Mouse (Mus musculus) CH12.LX (cell line): Measurements from ENCODE around the gene Gm20388. TPM values are rescaled to one million over a fixed set of nuclear protein-coding genes. Genes with fewer than 3 reads are reported as not detected.

Experiments used
- DNase-seq: peaks from one replicate; pipeline ENCODE4 v3.0.0-alpha.2; 2013; ENCODE audit errors: extremely low read depth
- H3K27ac ChIP-seq: 2 replicates; pipeline ENCODE4 v1.5.1; 2012; ENCODE audit warnings: low read depth, mild to moderate bottlenecking, control low read depth, moderate library complexity; ENCODE audit not compliant: insufficient read depth
- H3K27me3 ChIP-seq: replicated peaks from 2 replicates; pipeline ENCODE3; 2012; ENCODE audit warnings: inconsistent platforms
- H3K36me3 ChIP-seq, 2 experiments: replicated peaks in 1 of 2; 2 replicates each; pipeline versions ENCODE3 to v1.6.1; 2012; ENCODE audit warnings: inconsistent platforms in 1 of 2, low read length in 1 of 2, mild to moderate bottlenecking in 1 of 2, mixed read lengths in 1 of 2, moderate library complexity in 1 of 2; ENCODE audit not compliant: control insufficient read depth in 1 of 2, insufficient read depth in 1 of 2
- H3K4me1 ChIP-seq, 2 experiments: 2 replicates each; pipeline ENCODE4 v1.6.1; 2012; ENCODE audit warnings: inconsistent platforms in 1 of 2, moderate library complexity in 1 of 2; ENCODE audit not compliant: insufficient read depth in 2 of 2, control insufficient read depth in 1 of 2
- H3K4me2 ChIP-seq: 2 replicates; pipeline ENCODE4 v1.6.1; 2012; ENCODE audit warnings: low read depth, mild to moderate bottlenecking, control low read depth; ENCODE audit not compliant: poor library complexity, insufficient read depth, severe bottlenecking
- H3K4me3 ChIP-seq, 3 experiments: fragments of 150-350 bp in 1 of 3; sonication (generic) in 1 of 3; replicated peaks in 1 of 3; 2 replicates each; pipeline versions ENCODE3 to v1.5.1; 2011 to 2012; ENCODE audit warnings: low read depth in 2 of 3, low read length in 2 of 3, mild to moderate bottlenecking in 2 of 3, moderate library complexity in 2 of 3, control low read depth in 1 of 3, improper control_type of control experiment in 1 of 3, inconsistent platforms in 1 of 3, mixed read lengths in 1 of 3; ENCODE audit not compliant: poor library complexity in 1 of 3
- H3K79me2 ChIP-seq: replicated peaks from 2 replicates; pipeline ENCODE4 v1.6.1; 2012; ENCODE audit warnings: mild to moderate bottlenecking, moderate library complexity; ENCODE audit not compliant: control insufficient read depth, poor library complexity, insufficient read depth, severe bottlenecking; ENCODE audit errors: extremely low read depth
- H3K9ac ChIP-seq: 2 replicates; pipeline ENCODE4 v1.6.1; 2012; ENCODE audit warnings: low read depth, mild to moderate bottlenecking, control low read depth, moderate library complexity; ENCODE audit not compliant: insufficient read depth
- H3K9me3 ChIP-seq: replicated peaks from 2 replicates; pipeline ENCODE3; 2012; ENCODE audit warnings: low read length, inconsistent platforms, mixed read lengths
- CHD1 ChIP-seq: IDR thresholded peaks from 2 replicates; pipeline ENCODE4 v1.6.1; 2012; ENCODE audit warnings: low read depth, low read length, improper control_type of control experiment, inconsistent platforms
- CTCF ChIP-seq, 2 experiments: IDR thresholded peaks in 1 of 2; conservative IDR thresholded peaks in 1 of 2; 2 replicates each; pipeline ENCODE4 v1.5.1; 2011 to 2012; ENCODE audit warnings: low read depth in 2 of 2, low read length in 2 of 2, improper control_type of control experiment in 1 of 2, inconsistent platforms in 1 of 2, mild to moderate bottlenecking in 1 of 2, moderate library complexity in 1 of 2
- E2F4 ChIP-seq: IDR thresholded peaks from 2 replicates; pipeline ENCODE4 v1.6.1; 2011; ENCODE audit warnings: low read depth, low read length, improper control_type of control experiment; ENCODE audit not compliant: insufficient replicate concordance
- ETS1 ChIP-seq: conservative IDR thresholded peaks from 2 replicates; pipeline ENCODE4 v1.6.1; 2012; ENCODE audit warnings: low read depth, mild to moderate bottlenecking, inconsistent platforms, low read length, improper control_type of control experiment, moderate library complexity
- GABPA ChIP-seq: IDR thresholded peaks from 2 replicates; pipeline ENCODE4 v1.6.1; 2012; ENCODE audit warnings: low read depth, low read length, improper control_type of control experiment, inconsistent platforms; ENCODE audit not compliant: insufficient replicate concordance
- IRF4 ChIP-seq: IDR thresholded peaks from 2 replicates; pipeline ENCODE4 v1.6.1; 2014; ENCODE audit warnings: low read depth, mild to moderate bottlenecking, inconsistent platforms, low read length, improper control_type of control experiment
- JUN ChIP-seq: IDR thresholded peaks from 2 replicates; pipeline ENCODE4 v1.6.1; 2011; ENCODE audit warnings: low read depth, mild to moderate bottlenecking, low read length, improper control_type of control experiment, moderate library complexity; ENCODE audit not compliant: insufficient read depth
- NELFE ChIP-seq: IDR thresholded peaks from 2 replicates; pipeline ENCODE4 v1.6.1; 2011; ENCODE audit warnings: low read depth, low read length, improper control_type of control experiment
- POLR2AphosphoS2 ChIP-seq: IDR thresholded peaks from 2 replicates; pipeline ENCODE4 v1.6.1; 2011; ENCODE audit warnings: low read depth, low read length, improper control_type of control experiment
- RAD21 ChIP-seq: IDR thresholded peaks from 2 replicates; pipeline ENCODE4 v1.6.1; 2011; ENCODE audit warnings: low read depth, mild to moderate bottlenecking, low read length, improper control_type of control experiment, moderate library complexity
- SMC3 ChIP-seq: IDR thresholded peaks from 2 replicates; pipeline ENCODE4 v1.6.1; 2011; ENCODE audit warnings: low read depth, low read length, improper control_type of control experiment
- USF1 ChIP-seq: IDR thresholded peaks from 2 replicates; pipeline ENCODE4 v1.6.1; 2014; ENCODE audit warnings: low read depth, mild to moderate bottlenecking, inconsistent platforms, low read length, improper control_type of control experiment
- USF2 ChIP-seq: conservative IDR thresholded peaks from 2 replicates; pipeline ENCODE4 v1.6.1; 2011; ENCODE audit warnings: low read depth, low read length, improper control_type of control experiment
- ZC3H11A ChIP-seq: IDR thresholded peaks from 2 replicates; pipeline ENCODE4 v1.6.1; 2012; ENCODE audit warnings: low read depth, mild to moderate bottlenecking, inconsistent platforms, low read length, improper control_type of control experiment
- ZMIZ1 ChIP-seq: IDR thresholded peaks from 2 replicates; pipeline ENCODE4 v1.6.1; 2012; ENCODE audit warnings: low read depth, mild to moderate bottlenecking, inconsistent platforms, low read length, improper control_type of control experiment
- dilution Hi-C: fragments of 300-500 bp; cut with MboI; formaldehyde crosslinking; loops from 2 replicates; pipeline ENCODE4 v1.14.3; 2020; ENCODE audit warnings: low sequenced_read_pairs; ENCODE audit not compliant: extremely low pct_unique_long_range_greater_than_20kb, extremely low pct_ligation_motif_present
- in situ Hi-C: fragments of 300-500 bp; cut with MboI; formaldehyde crosslinking; loops from 3 replicates; pipeline ENCODE4 v1.14.3; 2019; ENCODE audit warnings: low sequenced_read_pairs, low pct_ligation_motif_present, low pct_unique_long_range_greater_than_20kb, mixed read lengths
- polyA plus RNA-seq: library from polyadenylated mRNA; unstranded; fragments of >175 nt; gene quantifications from 2 replicates; pipeline ENCODE4 v1.2.1, GENCODE M21; 2012; ENCODE audit warnings: low read depth; ENCODE audit not compliant: insufficient read length
- total RNA-seq, 2 experiments: library from RNA; depleted of rRNA; stranded (reverse); fragments of 300-350 nt in 1 of 2; fragments of >200 nt in 1 of 2; gene quantifications; 2 replicates each; pipeline ENCODE4 v1.2.3; 2012 to 2014

Gene Gm20388
- total and polyA plus RNA-seq, 3 experiments, result 14.8 to 26.3 (median 22.2) TPM

DNA sequence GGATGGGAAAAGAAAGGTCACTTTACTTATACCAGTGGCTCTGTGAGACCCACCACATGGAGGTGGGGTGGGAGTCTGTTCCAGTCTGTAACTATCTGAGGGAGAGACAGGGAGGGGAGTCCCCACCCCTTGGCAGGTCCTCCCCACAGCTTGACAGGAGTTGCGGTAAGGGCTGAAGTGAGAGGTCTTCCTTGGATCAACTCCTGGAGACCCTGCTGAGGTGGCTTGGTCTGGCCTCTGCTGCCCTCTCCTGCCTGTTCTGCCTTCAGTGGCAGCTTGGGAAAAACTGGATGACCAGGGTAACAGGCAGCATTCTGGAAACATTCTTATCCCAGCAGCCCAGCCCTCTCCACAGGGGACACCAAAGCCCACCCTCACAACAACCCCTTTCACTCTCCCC is 1180.1 kb downstream of the Gm20388 start:
- dilution Hi-C loops, result no loop called here
- in situ Hi-C loops, result loop anchor here (5.0 kb wide), 2 partner anchors 263 to 413 kb away; no protein-coding TSS in a partner anchor
- peaks cover 63% of the 10 kb centered on the region for H3K27me3 ChIP-seq

GRCm38 (mm10) chr8:121092141-121092540 is 1181.5 kb downstream of the Gm20388 start:
- Histone ChIP-seq H3K27ac (no peak overlapping the region), H3K9ac (no peak overlapping the region), H3K36me3 (peaks cover 5 to 17% of the 10 kb centered on the region in 2 experiments), H3K9me3 (no peaks in the 10 kb centered on the region), H3K27me3 (peaks cover 50% of the 10 kb centered on the region), H3K79me2 (no peaks in the 10 kb centered on the region), H3K4me3 (no peak overlapping the region), H3K4me1 (no peaks in the 10 kb centered on the region), H3K4me2 (no peak overlapping the region)
- no peak for DNase-seq
- TF ChIP-seq E2F4 (no peak), USF2 (no peak), CHD1 (no peak), JUN (no peak), ETS1 (no peak), USF1 (no peak)
- dilution Hi-C loops (no loop called here), in situ Hi-C loops (loop anchor here (5.0 kb wide), 2 partner anchors 265 to 415 kb away; no protein-coding TSS in a partner anchor)

More for the DNA sequence above, 1180.1 kb downstream of the Gm20388 start:
- Histone ChIP-seq H3K4me1 (no peaks in the 10 kb centered on the region), H3K4me3 (no peak overlapping the region), H3K36me3 (peaks cover 0 to 4% of the 10 kb centered on the region in 2 experiments), H3K9ac (no peak overlapping the region), H3K4me2 (no peak overlapping the region), H3K9me3 (no peaks in the 10 kb centered on the region), H3K79me2 (no peaks in the 10 kb centered on the region), H3K27ac (no peak overlapping the region)
- no peak for DNase-seq
- TF ChIP-seq CTCF (conservative IDR thresholded peaks at IDR 0.05 in 1 of 2, IDR thresholded peaks at IDR 0.05 in 1 of 2; ENCODE audit: low read depth in 2 of 2, low read length in 2 of 2) (peak in 1 of 2 experiments; percentile 27; a peak in 2 of 4 replicates), RAD21 (peak; percentile 28), ZMIZ1 (no peak), SMC3 (peak; percentile 9; the same call in 1 of the 2 replicates)

- peak; percentile 35; the same call in 1 of the 2 replicates for TF ChIP-seq ZC3H11A
- TF ChIP-seq IRF4, result peak; percentile 39; the same call in 1 of the 2 replicates
- no peak for TF ChIP-seq POLR2AphosphoS2
- peak; percentile 75 to 94 for TF ChIP-seq CTCF (conservative IDR thresholded peaks at IDR 0.05 in 1 of 2, IDR thresholded peaks at IDR 0.05 in 1 of 2; ENCODE audit: low read depth in 2 of 2, low read length in 2 of 2)
- TF ChIP-seq NELFE, result peak; percentile 24; the same call in 1 of the 2 replicates
- TF ChIP-seq RAD21, result peak; percentile 92
- TF ChIP-seq GABPA, result no peak
- TF ChIP-seq SMC3, result peak; percentile 83
- H3K4me3 ChIP-seq, result no peak overlapping the region
- no peaks in the 10 kb centered on the region for H3K9me3 ChIP-seq
- in situ Hi-C loops, result loop anchor here (5.0 kb wide), 2 partner anchors 265 to 415 kb away; no protein-coding TSS in a partner anchor
- H3K9ac ChIP-seq, result no peak overlapping the region
- no peak overlapping the region for H3K4me2 ChIP-seq
- no peaks in the 10 kb centered on the region for H3K79me2 ChIP-seq
- no peak overlapping the region for H3K27ac ChIP-seq
- peak; percentile 79 for DNase-seq
- peaks cover 10 to 21% of the 10 kb centered on the region in 2 experiments for H3K36me3 ChIP-seq
- peaks cover 45% of the 10 kb centered on the region for H3K27me3 ChIP-seq
- no peaks in the 10 kb centered on the region for H3K4me1 ChIP-seq
- dilution Hi-C loops, result no loop called here
These were observed 1182.0 kb downstream of the Gm20388 start for GRCm38 (mm10) chr8:121092627-121093026.
